Mouse (Mus musculus): ENCODE data around the gene Gnl3.

The Gnl3 gene

DNA sequence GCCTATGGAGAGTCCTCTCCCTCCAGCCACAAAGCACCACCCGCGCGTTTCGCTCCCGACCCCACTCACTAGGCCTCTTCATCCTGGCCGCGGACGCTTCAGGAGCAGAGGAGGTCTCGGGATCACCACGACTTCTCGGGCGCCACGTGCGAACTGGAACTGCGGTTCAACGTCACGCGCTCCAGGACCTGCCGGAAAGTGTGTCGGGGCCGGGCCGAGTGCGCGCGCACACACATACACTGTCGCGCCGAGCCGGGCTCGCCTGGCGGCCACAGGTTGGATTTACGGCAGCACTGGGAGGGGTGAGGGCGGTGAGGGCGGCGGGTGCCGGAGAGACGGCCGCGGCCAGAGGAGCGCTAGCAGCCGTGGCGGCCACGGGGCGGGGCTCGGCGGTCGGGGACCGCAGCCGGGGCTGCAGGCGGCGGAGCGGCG lies at the start of gene Gnl3, which contains the start of gene Pbrm1:
Gene Gnl3, minus strand, starts transcription at position 293 of the 432 bp plus-strand sequence.
Gene Pbrm1, plus strand, starts transcription at position 279 of the 432 bp plus-strand sequence.
- peak; percentile 83 for DNase-seq (ENCODE audit: low read depth, low spot score)

- DNase-seq (ENCODE audit: low read depth, low spot score), result no peak
Measured at GRCm38 (mm10) chr14:31062277-31062676, 43.3 kb upstream of the Gnl3 start.

GRCm38 (mm10) chr14:31045817-31046216 lies 26.9 kb upstream of the Gnl3 start:
- no peak for DNase-seq (ENCODE audit: low read depth, low spot score)

DNA sequence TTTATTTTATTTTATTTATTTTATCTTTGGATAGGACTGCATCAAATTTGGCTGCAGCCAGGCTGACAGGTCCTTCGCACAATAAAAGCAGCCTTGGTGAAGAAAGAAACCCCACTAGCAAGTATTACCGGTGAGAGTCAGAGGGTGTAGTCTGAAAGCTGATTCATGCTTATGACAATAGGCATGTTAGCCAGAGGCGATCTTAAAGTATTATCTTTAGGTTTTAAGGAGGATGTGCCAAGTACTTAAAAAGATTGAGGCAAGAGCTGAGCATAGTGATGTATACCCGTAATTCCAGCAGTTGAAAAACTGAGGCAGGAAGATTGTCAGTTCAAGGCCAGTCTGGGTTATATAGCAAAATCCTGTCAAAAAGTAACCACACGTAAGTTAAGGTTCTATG lies 26.3 kb upstream of the Gnl3 start:
- DNase-seq (ENCODE audit: low read depth, low spot score), result no peak

- no peak for DNase-seq (ENCODE audit: low read depth, low spot score)
Measured at GRCm38 (mm10) chr14:31025785-31026184, 6.8 kb upstream of the Gnl3 start.

DNA sequence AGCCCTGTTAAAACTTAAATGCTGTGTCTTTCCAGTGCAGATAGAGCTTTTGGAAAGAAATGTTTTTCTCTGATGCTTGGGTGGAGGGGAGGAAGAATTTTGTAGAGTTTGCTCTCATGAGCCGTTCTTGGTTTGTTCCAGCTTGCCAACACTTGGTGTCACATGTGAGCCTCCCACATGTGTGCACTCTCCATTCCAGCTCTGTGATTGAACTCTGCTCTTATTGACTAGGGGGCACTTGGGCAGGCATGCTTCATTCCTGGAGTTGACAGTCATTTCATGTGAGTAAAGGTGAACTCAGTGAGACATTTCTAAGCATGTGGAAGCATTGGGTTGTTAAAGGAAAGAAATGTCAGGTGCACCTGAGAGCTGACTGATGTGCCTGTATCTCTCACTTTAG lies 3.6 kb upstream of the Gnl3 start:
- no peak for DNase-seq (ENCODE audit: low read depth, low spot score)

DNA sequence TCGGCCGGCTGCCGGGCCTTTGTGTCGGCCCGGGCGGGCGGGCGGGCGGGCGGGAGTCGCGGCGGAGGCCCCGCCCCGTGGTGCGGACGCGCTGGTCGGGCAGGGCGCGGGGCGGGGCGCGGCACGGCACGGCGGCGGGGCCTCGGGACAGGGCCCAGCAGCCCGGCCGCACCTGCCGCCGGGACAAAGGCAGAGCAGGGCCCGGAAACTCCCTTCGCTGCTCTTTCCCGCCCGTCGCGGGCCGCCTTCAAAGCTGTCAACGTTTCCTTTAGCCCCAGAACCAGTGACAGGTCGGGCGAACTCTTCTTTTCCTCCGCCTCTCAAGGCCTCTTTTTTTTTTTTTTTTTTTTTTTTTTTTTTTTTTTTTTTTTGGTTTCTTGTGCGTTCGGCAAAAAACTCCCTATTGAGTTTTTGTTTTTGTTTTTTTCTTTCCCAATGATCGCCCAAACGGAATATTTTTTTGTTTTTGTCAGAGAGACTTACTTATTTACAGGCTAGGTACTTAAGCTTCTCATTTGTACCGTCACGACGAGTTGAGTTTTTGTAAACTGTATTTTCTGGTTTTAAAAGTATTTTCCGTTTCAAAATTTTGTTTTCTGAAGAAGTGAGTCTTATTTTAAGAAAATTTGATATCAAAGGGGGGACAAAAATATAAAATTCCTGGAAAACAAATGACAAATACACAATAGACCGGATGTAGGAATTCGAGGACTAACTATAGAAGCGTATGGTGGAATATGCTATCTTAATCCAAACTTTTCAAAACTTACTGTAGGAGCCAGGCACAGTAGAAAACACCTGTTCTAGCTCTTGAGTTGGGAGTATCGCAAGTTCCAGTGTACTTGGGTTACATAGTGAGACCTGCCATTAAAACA lies 616 bp upstream of the Gnl3 start:
- DNase-seq (ENCODE audit: low read depth, low spot score), result peak; percentile 51

GRCm38 (mm10) chr14:31017854-31018253 lies 1.1 kb downstream of the Gnl3 start:
- no peak for DNase-seq (ENCODE audit: low read depth, low spot score)

GRCm38 (mm10) chr14:31016063-31016462 lies 2.9 kb downstream of the Gnl3 start:
- no peak for DNase-seq (ENCODE audit: low read depth, low spot score)

DNA sequence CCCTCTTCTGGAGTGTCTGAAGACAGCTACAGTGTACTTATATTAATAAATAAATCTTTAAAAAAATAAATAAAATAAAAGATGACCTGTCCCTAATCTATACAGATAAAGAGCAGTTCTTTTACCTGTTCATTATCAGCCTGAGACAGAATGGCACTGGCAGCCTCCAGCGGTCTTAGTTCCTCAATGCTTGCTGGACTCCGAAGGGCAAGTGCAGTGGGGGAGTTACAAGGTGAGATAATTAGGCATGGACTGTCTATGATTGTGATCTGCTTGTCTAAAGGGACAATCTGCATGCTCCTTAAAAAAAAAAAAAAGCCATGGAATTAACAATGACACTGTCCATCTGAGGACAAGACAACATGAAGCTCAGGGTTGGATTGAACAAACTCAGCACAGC lies 5.0 kb downstream of the Gnl3 start:
- DNase-seq (ENCODE audit: low read depth, low spot score), result no peak

DNA sequence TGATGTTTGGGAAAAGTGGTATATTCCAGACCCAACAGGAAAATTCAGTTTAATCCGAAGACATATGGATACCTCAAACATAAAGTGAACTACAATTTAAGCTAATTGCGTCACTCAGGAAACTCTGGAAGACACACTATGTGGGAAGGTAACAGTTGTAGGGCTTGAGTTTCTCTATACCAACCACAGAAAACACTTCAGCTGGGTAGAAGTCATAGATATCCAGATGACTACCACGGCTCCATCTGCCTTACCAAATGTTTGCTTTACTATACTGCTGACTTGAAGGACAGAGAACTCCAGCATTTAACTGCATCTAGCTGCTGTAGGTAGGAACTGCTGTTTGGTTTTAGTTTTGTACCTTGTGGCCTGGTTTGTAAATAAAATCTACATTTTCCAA lies 7.4 kb downstream of the Gnl3 start:
- no peak for DNase-seq (ENCODE audit: low read depth, low spot score)

GRCm38 (mm10) chr14:31006779-31007178 lies 12.2 kb downstream of the Gnl3 start:
- DNase-seq (ENCODE audit: low read depth, low spot score), result no peak

DNA sequence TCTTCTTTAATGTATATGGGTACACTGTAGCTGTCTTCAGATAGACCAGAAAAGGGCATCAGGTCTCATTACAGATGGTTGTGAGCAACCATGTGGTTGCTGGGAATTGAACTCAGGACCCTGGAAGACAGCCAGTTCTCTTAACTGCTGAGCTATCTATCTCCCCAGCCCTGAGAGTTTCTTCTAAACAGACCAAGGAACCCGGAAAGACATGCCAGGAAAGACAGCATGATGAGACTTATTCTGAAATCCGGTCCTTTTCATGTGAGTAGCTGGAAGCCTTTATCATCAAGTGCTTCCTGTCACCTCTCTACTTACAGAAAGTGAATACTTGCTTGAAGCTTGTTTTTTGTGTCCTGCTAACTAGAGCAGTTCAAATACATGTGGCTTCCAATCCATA lies 14.4 kb downstream of the Gnl3 start:
- no peak for DNase-seq (ENCODE audit: low read depth, low spot score)

DNA sequence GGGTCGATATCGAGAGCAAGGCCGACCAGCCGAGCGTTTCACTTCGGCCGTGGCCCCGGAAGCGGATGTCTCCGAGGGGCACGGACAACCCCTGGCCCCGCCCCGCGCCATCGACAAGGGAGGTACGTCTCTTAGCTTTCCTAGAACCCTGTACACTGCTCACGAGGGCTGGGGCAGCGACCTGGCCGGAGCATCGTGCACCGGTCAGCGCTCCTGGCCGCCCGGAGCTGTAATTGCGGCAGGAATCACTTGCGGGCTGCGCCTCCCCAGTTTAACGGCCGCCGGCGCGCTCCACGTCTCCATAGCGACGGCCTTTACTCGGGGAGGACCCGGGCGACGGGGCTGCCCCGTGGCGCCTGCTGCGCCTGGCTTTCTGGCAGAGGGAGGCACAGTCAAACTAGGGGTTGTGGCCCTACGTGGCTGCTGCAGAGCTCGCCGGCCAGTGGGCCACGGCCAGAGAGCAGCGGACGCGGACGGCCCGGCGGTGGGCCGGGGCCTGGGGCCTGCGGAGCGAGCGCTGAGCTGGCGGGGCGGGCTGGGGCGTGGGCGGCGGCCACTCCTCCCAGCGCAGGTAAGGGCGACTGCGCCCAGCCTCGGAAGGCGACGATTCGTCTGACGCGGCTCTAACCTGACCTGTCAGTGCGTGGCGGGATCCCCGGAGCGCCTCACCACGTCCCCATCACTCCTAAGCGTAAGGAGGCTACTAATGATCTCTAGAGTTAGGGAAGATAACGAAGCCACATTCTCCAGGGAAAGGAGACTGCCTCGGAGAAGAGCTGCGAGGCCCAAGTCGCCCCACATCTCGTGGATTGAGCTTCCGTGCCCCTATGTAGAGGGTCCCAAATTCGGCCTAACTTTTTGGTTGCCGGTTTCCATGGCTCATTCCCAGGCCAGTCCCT lies 17.4 kb downstream of the Gnl3 start, which contains the start of the genes Glt8d1 and Spcs1:
Gene Glt8d1, plus strand, starts transcription at position 94 of the 899 bp plus-strand sequence.
Gene Spcs1, minus strand, starts transcription at position 366 of the 899 bp plus-strand sequence.
- peak; percentile 66 for DNase-seq (ENCODE audit: low read depth, low spot score)

- no peak for DNase-seq (ENCODE audit: low read depth, low spot score)
Measured at GRCm38 (mm10) chr14:31000816-31001306, 18.1 kb downstream of the Gnl3 start.

- no peak for DNase-seq (ENCODE audit: low read depth, low spot score)
Measured at GRCm38 (mm10) chr14:31000356-31000755, 18.6 kb downstream of the Gnl3 start.

- DNase-seq (ENCODE audit: low read depth, low spot score), result no peak
Measured at GRCm38 (mm10) chr14:30996417-30996816, 22.5 kb downstream of the Gnl3 start.

DNA sequence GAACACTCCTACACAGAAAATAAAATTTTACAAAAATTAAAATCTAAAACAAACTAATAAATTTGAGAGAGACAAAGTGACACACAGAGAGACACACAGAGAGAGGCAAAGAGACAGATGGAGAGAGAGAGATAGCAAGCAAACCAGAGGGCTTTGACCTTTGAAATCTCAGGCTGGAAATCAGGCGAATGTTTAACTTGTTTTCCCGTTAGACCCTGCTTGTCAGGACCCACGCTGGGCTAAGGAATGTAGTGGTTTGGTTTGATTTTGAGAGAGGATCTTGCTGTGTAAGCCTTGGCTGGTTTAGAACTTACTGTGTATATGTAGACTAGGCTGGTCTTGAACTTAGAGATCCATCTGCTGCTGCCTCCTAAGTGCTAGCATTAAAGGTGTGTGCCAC lies 42.7 kb downstream of the Gnl3 start:
- DNase-seq (ENCODE audit: low read depth, low spot score), result no peak

- no peak for DNase-seq (ENCODE audit: low read depth, low spot score)
Measured at GRCm38 (mm10) chr14:30974204-30974603, 44.7 kb downstream of the Gnl3 start.

All from retina, adult 2 months (tissue).